Mouse (Mus musculus): ENCODE measurements around the gene Lpar2.

DNA sequence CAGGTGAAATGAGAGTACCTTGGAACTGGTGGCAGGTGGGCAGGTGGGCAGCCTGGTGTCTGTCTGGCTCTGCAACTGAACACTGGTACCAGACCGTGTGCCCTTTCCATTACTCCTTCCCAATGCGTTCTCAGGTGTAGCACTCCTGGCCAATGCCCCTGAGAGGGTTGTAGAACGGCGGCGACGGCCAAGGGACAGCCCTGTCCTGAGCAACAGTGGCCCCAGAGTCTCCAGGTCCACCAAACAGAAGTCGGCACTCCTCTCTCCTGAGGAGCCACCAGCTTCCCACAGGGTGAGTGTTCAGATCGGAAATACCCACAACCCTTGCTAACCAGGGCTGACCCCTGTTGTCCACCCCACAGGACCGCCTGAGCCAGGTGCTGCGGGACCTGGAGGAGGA lies 17.1 kb upstream of the Lpar2 start:
- no peak for TF ChIP-seq CTCF (IDR thresholded peaks at IDR 0.05; ENCODE audit: extremely low read depth, insufficient read depth, low read length)
- no peak for TF ChIP-seq POLR2A (IDR thresholded peaks at IDR 0.05; ENCODE audit: extremely low read depth, insufficient read depth, low read length)

All from cortical plate, adult 2 months (tissue).